Mouse (Mus musculus): ENCODE measurements at regions not wholly inside any gene's neighbourhood (a gene's known extent, or its start where the extent isn't known, plus 50 kb on each side); places are given as distances from the start of the nearest gene placed in this dataset.
"Not testable (repeated sequence)": the region's sequence is repeated elsewhere in the genome, so short reads cannot be mapped to it uniquely, and the experiment has no call there.

DNA sequence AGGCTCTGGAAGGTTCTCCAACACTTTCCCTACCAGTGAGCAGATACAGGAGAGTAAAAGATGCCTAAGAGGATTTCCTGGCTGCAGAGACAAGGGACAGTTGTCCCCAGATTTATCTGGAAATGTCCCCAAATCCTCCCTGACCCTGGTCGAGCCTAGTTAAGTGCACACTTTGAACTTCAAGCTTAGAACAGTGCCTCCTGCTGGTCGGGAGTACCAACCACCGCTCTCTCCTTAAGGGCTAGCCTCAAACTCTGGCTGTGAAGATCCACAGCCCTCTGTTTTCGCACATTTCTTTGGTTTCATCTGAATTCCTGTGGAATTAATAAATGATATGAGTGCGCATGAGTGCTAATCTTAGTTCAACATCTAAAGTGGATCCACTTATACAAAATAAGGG lies 146.1 kb upstream of the Sfswap start:
- DNase-seq: no peak

DNA sequence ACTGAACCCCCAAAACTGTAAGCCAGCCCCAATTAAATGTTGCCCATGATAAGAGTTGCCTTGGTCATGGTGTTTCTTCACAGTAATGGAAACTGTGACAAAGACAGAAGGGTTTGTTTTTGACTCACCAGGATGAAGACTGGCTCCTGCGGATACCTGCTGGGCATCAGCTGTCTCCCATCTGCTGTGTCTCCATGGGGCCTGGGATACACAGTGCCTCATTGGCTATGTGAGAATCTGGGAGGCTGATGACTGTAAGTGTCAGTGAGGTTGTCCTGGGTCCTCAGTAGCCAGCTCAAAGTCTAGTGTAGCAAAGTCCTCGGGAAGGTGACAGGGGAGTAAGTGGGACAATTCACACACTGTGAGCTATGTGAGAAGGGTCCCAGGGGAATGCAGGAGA lies 139.5 kb upstream of the Sfswap start:
- no peak for DNase-seq

DNA sequence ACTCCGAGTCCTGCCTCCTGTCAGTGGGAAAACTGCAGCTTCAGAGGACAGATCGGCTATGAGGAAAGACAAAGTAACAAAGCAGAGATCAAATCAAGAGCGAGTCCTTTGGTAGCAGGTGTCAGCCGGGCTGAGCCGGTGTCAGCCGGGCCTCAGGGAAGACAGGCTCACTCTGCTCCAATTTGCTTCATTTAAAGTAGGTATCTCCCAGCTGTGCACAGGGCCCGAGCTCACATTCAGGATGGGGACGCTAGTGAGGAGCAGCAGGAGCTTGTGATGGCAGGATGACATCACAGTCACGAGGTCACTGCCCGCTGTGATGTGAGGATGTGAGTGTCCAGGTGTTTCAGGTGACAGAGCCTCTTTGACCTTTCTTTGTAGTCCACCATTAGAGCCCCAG lies 137.8 kb upstream of the Sfswap start:
- DNase-seq: no peak

DNA sequence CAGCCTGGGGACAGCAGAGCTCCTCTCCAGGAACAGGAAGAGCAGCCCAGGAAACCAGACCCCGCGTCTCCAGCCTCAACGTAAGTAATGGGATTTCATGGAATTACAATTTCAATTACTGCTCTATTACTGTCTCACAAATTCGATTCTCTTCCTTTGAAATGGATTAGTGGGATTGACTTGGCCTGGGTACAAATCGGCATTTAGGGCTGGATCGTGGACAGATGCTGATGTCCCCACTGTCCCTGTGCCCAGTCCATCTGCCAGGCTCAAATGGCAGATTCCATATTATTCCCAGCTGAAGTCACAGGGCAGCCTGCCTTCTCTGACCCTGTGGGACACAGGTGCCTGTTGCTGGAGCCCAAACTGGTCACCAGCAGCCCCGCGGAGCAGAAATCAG lies 136.0 kb upstream of the Sfswap start:
- no peak for DNase-seq

DNA sequence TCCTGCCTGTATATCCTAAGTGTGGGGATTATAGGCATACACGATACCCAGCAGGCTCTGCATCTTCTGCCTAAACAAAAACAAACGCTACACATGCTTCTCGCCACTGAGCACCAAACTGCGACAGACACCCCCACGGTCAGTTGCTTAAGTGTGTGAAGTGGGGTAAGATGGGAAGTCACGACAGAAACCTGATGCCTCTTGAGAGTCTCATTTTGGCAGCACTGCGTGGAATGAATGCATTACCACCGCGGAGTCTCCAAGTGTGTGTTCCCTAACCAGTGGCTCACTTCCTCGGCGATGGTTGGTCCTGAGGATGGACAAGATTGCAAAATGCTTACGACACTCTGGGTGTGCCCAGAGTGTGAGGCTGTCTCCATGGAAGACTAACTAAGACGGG lies 133.8 kb upstream of the Sfswap start:
- DNase-seq: no peak

DNA sequence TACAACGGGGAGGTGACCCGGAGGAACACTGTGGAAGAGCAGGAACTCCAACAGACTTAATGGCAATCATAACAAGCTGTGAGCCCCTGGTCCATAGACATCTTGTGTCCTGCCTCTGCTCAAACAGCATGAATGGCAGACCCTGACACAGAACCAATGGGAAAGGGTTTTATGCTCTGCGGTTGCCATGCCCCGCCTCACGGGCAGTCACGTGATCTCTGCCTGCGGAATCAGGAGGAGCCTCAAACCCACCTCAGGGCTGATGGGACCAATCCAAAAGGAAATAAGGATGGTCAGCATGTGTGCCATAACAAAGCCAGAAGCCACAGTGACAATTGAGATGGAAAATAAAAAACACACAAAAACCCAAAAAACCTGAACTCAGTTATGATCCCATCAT lies 120.2 kb upstream of the Sfswap start:
- no peak for DNase-seq

DNA sequence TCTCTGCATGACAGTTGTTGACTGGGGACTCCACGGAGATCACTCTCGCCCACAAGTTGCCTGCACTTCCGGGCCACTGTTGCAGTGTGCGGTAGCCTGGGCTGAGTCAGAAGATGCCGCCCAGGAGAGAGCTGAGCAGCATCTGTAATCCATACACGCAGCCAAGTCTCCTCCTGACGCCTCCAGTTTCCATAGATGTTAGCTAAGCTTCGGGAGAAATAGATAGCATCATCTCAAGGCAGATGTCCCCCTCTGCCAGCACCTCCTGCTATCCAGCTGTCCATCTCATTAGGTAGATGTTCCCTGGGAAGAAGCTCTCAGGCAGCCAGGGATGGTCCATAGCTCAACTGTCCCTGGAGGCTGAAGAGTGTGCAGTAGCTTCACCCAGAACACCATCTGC lies 116.0 kb upstream of the Sfswap start:
- DNase-seq: no peak

DNA sequence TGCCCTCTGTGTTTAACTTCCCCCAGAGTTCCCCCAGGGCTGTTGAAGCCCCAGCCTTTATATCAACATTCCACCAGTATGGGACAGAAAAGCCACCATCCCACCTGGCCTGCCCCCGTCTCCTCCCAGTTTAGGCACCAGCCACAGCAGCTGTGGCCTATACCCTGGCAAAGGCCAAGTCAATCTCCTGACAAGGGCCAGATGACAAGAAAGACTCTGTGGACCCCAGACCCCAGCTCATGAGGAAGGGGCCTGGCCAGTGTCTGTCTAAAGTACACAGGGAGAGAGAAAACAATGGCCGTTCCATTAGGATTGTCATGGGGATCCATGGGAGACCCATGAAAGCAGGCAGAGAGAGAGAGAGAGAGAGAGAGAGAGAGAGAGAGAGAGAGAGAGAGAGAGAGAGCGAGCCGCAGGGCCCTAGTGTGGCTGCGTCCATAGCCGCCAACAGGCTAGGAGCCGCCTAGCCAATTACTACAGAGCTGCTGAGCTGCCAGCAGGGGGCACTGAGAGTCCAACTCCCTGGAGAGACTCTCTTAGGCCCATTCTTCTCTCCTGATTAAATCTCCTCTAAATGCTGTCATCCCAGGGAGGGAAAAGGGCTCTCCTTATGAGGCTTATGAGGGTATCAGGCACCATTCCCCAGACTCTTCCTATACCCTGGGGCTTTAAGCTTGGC lies 114.9 kb upstream of the Sfswap start:
- DNase-seq: not testable (repeated sequence)

DNA sequence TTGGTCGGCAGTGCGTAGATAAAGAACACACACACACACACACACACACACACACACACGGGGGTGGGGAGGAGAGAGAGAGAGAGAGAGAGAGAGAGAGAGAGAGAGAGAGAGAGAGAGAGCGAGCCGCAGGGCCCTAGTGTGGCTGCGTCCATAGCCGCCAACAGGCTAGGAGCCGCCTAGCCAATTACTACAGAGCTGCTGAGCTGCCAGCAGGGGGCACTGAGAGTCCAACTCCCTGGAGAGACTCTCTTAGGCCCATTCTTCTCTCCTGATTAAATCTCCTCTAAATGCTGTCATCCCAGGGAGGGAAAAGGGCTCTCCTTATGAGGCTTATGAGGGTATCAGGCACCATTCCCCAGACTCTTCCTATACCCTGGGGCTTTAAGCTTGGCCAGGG lies 114.3 kb upstream of the Sfswap start:
- DNase-seq: not testable (repeated sequence)

DNA sequence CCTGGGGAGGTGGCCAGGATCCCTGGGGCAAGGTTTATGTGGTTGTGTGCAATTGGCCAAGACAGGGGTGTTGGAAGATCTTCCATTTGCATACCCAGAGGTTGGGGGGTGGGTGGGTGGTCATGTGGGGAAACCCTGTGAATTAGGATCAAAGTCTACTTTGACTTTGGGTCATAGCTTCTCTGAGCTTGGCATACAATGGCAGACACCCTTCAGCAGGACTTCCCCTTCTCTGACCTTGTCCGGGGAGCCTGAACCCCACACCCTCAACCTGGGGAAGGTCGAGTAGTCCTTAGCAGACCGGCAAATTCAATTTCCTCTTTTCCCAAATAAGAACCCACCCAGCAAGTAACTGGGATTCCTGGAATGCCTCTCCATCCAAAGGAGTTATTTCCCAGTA lies 113.7 kb upstream of the Sfswap start:
- DNase-seq: no peak

DNA sequence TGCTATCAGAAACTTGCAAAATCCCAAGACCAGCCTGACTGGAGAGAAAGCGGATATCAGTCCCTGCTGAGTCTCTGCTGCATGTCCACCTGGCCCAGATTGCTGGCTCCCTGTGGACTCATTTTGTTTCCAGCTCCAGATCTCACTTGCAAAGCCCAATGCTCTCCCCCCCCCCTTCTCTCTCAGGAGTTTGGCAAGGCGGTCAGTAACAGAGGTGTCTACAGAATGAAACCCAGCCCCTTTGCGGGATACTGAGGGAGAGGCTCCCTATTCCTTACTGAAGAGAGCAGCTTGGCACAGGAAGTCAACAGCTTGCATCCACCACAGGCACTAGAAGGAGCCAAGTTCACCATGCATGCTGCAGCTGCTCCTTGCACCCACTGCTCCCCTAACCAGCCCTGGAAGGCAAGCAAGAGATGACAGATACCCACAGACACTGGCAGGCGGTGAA lies 110.1 kb upstream of the Sfswap start:
- no peak for DNase-seq

DNA sequence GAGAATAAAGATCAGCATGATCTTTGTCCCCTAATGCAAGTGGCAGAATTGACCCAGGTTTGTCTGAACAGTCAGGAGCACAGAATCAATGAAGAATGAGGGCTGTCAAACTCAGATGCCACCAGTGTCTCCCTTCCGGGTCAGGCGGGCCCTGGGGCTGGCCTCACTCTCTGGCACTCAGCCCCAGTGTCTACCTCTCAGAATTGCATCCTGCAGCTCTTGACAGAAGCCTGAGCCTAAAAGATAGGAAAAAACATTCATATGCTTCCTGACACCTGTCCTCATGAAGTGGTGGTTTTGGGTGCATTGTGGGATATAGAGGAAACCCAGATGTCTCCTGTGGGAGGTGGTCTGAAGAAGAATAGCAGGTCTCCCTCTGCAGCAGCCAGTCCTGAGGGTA lies 107.9 kb upstream of the Sfswap start:
- no peak for DNase-seq

DNA sequence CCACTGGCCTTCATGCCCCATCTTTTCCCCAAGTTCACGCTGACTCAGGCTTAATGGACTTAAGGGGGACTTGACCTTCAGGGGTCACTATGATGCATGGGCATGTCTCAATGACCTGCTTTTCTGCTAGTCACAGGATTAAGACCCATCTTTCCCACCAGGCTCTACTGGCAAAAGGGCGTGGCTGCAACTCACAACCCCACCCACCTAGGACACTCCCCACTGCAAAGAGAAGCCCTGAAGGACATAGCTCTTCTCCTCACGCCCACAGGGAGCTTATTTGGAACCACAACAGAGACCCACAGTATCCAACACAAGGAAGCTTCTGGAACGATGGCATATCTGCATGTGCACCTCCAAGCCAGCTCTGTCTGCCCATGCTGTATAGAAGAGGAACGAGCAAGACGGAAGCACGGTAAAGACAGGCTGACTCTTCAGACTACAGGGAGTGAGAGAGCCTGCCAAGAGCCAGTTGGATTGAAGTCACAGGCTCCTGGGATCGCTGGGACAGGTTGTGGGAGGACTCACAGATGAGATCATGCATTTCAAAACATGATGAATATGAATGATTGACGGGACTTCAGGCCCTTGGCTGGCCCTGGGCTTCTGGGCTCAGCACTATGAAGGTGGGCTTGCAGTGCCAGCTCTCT lies 107.3 kb upstream of the Sfswap start:
- DNase-seq: no peak

DNA sequence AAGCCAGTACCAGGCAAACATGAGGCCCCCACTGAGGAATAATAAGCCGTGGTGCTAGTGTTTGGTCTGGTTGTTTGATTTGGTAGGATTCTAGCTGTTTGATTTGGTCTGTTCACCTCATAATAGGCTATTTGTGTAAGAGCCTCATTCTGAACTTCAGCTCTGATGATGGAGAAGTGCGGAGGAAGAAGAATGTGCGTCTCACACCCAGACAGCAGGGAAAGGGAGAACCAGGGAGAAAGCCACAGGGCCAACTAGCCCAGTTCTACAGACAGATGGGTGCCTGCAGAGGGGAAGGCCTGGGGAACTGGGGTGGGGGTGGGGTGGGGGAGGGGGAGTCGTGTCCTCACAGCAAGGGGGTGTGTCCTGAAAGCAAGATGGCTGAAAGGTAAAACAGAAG lies 106.6 kb upstream of the Sfswap start:
- DNase-seq: no peak

DNA sequence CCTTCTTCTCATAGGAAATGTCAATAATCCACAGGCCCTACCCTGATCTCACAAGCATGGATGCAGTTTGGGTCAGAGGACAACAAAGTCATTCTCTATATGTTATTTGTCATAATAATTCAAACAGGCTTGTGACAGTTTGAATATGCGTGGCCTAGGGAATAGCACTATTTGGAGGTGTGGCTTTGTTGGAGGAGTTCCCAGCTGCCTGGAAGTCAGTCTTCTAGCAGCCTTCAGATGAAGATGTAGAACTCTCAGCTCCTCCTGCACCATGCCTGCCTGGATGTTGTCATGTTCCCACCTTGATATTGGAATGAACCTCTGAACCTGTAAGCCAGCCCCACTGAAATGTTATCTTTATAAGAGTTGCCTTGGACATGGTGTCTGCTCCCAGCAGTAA lies 103.7 kb upstream of the Sfswap start:
- no peak for DNase-seq

DNA sequence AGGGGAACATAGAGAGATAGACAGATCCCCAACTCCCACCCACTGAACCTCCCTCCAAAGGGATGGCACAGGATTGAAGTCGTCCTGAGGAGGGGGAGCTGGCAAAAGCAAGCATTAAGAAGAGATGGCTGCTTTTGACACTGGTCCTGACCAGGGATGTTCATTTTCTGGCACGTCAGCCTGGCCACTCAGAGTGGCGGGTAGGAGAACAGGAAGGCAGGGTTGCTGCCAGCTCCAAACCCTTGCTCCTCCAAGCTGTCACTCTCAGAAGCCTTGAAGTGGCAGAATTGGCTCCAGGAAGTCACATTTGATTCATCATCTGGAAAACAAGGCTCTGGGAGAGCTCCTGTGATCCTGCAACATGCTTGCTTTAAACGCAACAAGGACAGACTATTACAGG lies 94.8 kb upstream of the Sfswap start:
- no peak for DNase-seq

DNA sequence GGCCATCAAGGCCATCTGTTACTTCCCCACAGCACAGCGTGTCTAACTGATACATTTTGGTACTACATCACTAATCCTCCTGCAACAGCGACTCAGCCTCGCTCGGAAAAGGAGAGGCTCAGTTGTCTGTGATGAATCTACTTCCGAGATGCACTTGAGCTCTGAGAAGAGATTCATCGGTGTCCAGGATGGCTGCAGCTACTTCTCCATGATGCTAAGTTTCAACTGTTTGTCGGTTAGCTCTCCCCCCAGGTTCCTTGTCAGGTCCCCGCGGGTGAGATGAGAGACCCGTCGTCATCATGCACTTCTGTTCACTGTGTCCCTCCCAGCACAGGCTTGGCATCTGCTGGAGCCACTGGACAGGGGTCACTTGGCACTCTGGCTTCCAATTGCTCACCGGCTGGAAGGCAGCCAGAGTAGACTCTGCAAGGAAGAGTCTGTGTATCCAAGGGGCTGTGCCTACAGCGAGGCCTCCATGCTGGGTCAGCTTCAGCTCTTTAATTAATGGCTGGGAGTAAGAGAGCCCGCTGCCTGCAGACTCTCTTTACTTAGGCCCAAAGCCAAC lies 91.5 kb upstream of the Sfswap start:
- no peak for DNase-seq

DNA sequence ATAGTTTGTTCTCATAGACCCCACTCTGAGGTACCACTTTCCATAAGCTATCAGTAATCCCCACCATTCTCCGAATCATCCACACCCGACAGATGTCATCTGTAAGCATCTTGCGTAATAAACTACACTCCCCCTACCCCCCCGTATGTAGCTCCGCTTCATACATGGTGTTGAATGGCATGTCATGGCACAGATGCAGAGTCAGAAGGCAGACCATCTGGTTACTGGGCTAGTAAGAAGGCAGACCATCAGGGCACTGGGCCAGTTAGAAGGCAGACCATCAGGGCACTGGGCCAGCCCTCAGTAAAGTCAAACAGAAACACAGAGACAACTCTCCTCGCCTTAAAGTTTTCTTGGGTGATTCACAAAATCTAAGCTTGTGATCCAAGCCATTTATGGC lies 88.9 kb upstream of the Sfswap start:
- DNase-seq: no peak

DNA sequence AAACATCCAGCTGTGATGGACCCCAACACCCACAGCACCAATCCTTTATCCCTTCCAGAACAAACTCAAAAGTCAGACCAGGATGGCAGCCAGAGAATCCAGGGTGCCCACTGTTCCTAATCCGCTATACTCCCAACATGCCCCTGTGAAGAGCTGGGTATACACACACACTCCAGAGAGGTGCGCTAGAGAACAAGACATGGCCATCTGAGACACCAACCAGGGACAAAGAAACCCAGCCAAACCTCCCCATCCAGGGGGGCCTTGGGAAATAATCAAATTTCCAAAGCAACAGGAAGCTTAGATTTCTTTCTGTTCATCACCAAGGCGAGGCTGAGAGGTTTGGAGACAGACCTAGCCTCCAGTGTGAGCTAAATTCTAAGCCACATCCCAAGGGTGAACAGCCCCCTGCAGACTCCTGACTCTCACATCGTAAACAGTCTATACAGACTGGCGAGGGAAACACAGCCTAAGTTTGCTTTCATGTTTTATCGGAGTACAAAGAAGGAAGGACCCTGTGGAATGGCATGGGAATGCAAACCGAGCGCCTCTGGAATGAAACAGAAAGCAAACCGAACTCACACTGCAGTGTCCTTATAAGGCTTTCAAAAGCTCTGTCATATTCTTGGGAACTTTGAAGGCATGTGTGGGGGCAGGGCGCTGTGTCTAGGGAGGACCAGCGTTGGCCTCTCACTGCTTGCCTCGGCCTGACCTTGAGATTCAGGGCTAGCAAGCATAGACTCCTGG lies 85.9 kb upstream of the Sfswap start:
- DNase-seq: no peak

DNA sequence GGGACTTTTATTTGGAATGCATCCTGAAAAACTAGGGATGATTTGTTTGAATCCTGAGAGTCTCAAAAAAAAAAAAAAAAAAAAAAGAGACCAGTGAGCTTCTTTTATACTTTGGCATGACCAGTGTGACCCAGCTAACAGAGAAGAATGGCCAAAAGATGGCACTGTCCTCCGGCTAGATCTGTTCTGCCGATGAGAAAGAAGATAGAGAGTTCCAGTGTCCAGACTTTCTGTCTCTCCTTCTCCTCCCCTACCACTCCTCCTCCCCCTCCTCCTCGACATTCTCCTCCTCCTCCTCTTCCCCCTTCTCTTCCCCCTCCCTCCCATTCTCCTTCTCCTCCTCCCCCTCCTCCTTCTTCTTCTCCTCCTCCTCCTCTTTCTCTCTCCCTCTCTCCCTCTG lies 84.6 kb upstream of the Sfswap start:
- DNase-seq: no peak

DNA sequence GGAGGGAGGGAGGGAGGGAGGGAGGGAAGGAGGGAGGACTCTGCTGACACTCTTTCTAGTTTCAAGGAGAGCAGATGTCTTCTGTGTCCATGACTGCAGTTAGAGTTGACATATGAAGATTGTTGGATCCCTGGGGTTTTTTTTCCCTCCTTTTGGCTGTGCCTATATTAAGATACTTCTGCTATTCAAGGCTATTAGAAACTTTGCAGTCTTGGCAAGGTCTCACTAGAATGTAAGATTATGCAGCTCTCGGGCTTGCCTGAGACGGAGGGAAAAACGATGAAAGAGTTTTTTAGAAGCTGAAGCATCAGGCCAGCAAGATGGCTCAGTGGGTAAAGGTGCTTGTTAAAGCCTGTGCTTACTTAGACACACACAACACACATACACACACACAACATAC lies 83.5 kb upstream of the Sfswap start:
- no peak for DNase-seq

DNA sequence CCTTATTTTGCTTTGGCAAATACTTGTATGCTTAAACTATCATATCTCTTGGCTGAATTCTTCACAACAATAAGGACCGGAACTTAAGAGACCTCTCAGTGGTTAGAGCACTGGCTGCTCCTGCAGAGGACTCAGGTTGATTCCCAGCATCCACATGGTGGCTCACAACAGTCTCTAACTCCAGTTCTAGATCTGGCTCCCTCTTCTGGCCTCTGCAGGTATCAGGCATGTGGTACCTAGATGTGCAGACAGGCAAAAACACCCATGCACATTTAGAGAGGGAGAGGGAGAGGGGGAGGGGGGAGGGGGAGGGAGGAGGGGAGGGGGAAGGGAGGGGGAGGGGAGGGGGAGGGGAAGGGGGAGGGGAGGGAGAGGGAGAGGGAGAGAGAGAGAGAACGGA lies 80.0 kb upstream of the Sfswap start:
- no peak for DNase-seq

DNA sequence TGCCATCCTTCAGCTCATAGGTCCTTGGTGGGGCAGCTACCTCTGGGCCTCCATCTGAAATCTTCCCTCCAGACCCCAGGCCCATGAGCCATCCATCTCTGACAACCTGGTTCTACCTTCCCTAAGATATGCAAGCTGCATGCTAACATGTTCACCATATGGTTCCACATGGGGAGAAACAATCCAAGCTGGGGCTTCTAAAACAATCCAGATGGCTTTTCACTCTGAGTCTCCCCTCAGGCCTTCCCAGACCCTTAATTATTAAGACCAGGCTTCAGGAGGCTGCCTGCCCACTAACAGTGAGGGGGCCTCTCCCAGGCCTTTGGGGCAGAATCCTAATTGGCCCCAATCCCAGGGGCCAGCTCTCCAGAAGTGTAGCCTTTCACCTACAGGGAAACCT lies 71.1 kb upstream of the Sfswap start:
- DNase-seq: no peak

DNA sequence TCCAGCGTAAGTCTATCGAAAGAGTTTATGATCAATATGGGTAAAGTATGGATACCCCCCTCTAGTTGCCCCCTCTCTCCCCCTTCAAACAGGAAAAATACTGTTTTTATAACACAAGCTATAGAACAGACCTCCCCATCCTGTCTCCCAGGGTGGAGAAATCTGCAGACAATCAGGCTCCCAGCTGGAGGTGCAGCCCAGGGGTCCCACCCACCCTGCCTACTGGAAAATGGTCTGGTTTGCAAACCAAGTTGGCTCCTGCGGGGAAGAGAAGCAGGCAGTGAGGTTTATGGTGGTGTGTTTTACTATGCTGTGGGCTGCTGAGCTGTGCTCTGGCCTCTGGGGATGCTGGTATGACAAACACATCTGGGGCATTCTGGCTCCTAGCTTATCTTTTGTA lies 70.7 kb upstream of the Sfswap start:
- no peak for DNase-seq

Measured in right cerebral cortex, postnatal 14 days (tissue).